Mouse (Mus musculus): ENCODE results near the gene Bmpr1b.

GRCm38 (mm10) chr3:142040345-142040744 is 128.9 kb downstream of the Bmpr1b start:
- TF ChIP-seq CTCF (IDR thresholded peaks at IDR 0.05; ENCODE audit: low read depth) (no peak), EP300 (IDR thresholded peaks at IDR 0.05; ENCODE audit: low read depth) (no peak)
